Mouse (Mus musculus) testis, adult 2 months (tissue): ENCODE measurements around the gene Rac2. TPM values are rescaled to one million over a fixed set of nuclear protein-coding genes. Genes with fewer than 3 reads are reported as not detected.

Source experiments
- H3K27ac ChIP-seq: fragments of 200-500 bp; 2 replicates; pipeline ENCODE4 v1.5.1; 2012; ENCODE audit warnings: low read depth, low read length; ENCODE audit not compliant: control insufficient read depth, insufficient read depth
- H3K27me3 ChIP-seq: fragments of 200-500 bp; 2 replicates; pipeline ENCODE4 v1.6.1; 2012; ENCODE audit warnings: mild to moderate bottlenecking, low read length, moderate library complexity; ENCODE audit not compliant: control insufficient read depth, insufficient read depth
- H3K36me3 ChIP-seq: fragments of 200-500 bp; 2 replicates; pipeline ENCODE4 v1.6.1; 2012; ENCODE audit warnings: mild to moderate bottlenecking, low read length; ENCODE audit not compliant: control insufficient read depth, insufficient read depth
- H3K4me1 ChIP-seq: fragments of 200-500 bp; 2 replicates; pipeline ENCODE4 v1.6.1; 2012; ENCODE audit warnings: low read length; ENCODE audit not compliant: control insufficient read depth, insufficient read depth
- H3K4me3 ChIP-seq: fragments of 200-500 bp; 2 replicates; pipeline ENCODE4 v1.5.1; 2012; ENCODE audit warnings: low read depth, mild to moderate bottlenecking, low read length, moderate library complexity, mixed read lengths; ENCODE audit not compliant: control insufficient read depth
- CTCF ChIP-seq: fragments of 200-500 bp; IDR thresholded peaks from 2 replicates; pipeline ENCODE4 v1.5.1; 2012; ENCODE audit warnings: low read depth, mild to moderate bottlenecking, inconsistent platforms, low read length, moderate library complexity; ENCODE audit not compliant: control insufficient read depth, insufficient read depth, insufficient replicate concordance
- POLR2A ChIP-seq: fragments of 200-500 bp; IDR thresholded peaks from 2 replicates; pipeline ENCODE4 v1.6.1; 2012; ENCODE audit warnings: low read depth, mild to moderate bottlenecking, inconsistent platforms, low read length, moderate library complexity; ENCODE audit not compliant: control insufficient read depth
- polyA plus RNA-seq: library from polyadenylated mRNA; depleted of rRNA; stranded (reverse); fragments of >200 nt; gene quantifications from 2 replicates; pipeline ENCODE4 v1.2.3, GENCODE M21; 2012

The Rac2 gene
- polyA plus RNA-seq, 1 experiment = 5.5 TPM

GRCm38 (mm10) chr15:78535723-78536421 is 36.7 kb downstream of the Rac2 start:
- TF ChIP-seq POLR2A (no peak), CTCF (no peak)
- no peaks in the 10 kb centered on the region for H3K27me3 ChIP-seq
- H3K27ac ChIP-seq = no peak overlapping the region
- H3K4me3 ChIP-seq = no peak overlapping the region
- H3K4me1 ChIP-seq = peaks cover 5% of the 10 kb centered on the region
- no peaks in the 10 kb centered on the region for H3K36me3 ChIP-seq

GRCm38 (mm10) chr15:78533346-78533835 is 39.2 kb downstream of the Rac2 start:
- Histone ChIP-seq H3K4me1 (peaks cover 9% of the 10 kb centered on the region), H3K27ac (no peak overlapping the region), H3K36me3 (no peaks in the 10 kb centered on the region)

GRCm38 (mm10) chr15:78532566-78533345 is 39.8 kb downstream of the Rac2 start:
- Histone ChIP-seq H3K36me3 (no peaks in the 10 kb centered on the region), H3K4me3 (no peak overlapping the region), H3K27me3 (no peaks in the 10 kb centered on the region), H3K4me1 (peaks cover 9% of the 10 kb centered on the region), H3K27ac (no peak overlapping the region)
- TF ChIP-seq CTCF (no peak), POLR2A (no peak)

More at GRCm38 (mm10) chr15:78533346-78533835, 39.2 kb downstream of the Rac2 start:
- Histone ChIP-seq H3K27me3 (no peaks in the 10 kb centered on the region), H3K4me3 (no peak overlapping the region)
- TF ChIP-seq POLR2A (no peak), CTCF (no peak)

- Histone ChIP-seq H3K4me1 (peaks cover 9% of the 10 kb centered on the region), H3K27me3 (no peaks in the 10 kb centered on the region), H3K4me3 (peak overlapping the region; percentile 8; the same call in 1 of the 2 replicates), H3K27ac (peak overlapping the region; percentile 92), H3K36me3 (no peaks in the 10 kb centered on the region)
- TF ChIP-seq POLR2A = 0 out of 2 replicates have a peak, but pooled peaks have one; percentile 11
- peak; percentile 96 for TF ChIP-seq CTCF
These were observed 40.6 kb downstream of the Rac2 start for GRCm38 (mm10) chr15:78531901-78532469.

GRCm38 (mm10) chr15:78531451-78531720 is 41.2 kb downstream of the Rac2 start:
- no peak for TF ChIP-seq CTCF
- no peak for TF ChIP-seq POLR2A
- peak overlapping the region; percentile 92 for H3K27ac ChIP-seq
- H3K4me1 ChIP-seq = peaks cover 9% of the 10 kb centered on the region
- H3K36me3 ChIP-seq = no peaks in the 10 kb centered on the region
- no peaks in the 10 kb centered on the region for H3K27me3 ChIP-seq
- H3K4me3 ChIP-seq = no peak overlapping the region

GRCm38 (mm10) chr15:78530671-78531450 is 41.7 kb downstream of the Rac2 start, which contains the start of gene C1qtnf6:
Gene C1qtnf6 (minus strand): TSS chr15:78531416.
- TF ChIP-seq CTCF = no peak
- TF ChIP-seq POLR2A = no peak
- peaks cover 9% of the 10 kb centered on the region for H3K4me1 ChIP-seq
- H3K36me3 ChIP-seq = no peaks in the 10 kb centered on the region
- no peaks in the 10 kb centered on the region for H3K27me3 ChIP-seq
- peak within 1 kb of the TSS; percentile 92 for H3K27ac ChIP-seq
- peak within 1 kb of the TSS; percentile 10 for H3K4me3 ChIP-seq

- H3K4me1 ChIP-seq = peaks cover 9% of the 10 kb centered on the region
- no peaks in the 10 kb centered on the region for H3K36me3 ChIP-seq
- peak overlapping the region; percentile 82 for H3K27ac ChIP-seq
- H3K4me3 ChIP-seq = no peak overlapping the region
- TF ChIP-seq POLR2A = no peak
- TF ChIP-seq CTCF = no peak
- no peaks in the 10 kb centered on the region for H3K27me3 ChIP-seq
These were observed 42.4 kb downstream of the Rac2 start for GRCm38 (mm10) chr15:78530141-78530540.
